Mouse (Mus musculus) liver, embryonic 14.5 days (tissue): ENCODE data around the gene Col19a1. TPM values are rescaled to one million over a fixed set of nuclear protein-coding genes. Genes with fewer than 3 reads are reported as not detected.

Experiments used
- ATAC-seq: fragments of 200-750 bp; cut with Nextera tagmentation; 2 replicates; pipeline ENCODE4 v1.8.0; 2017; ENCODE audit warnings: moderate number of reproducible peaks, mild to moderate bottlenecking, moderate library complexity; ENCODE audit not compliant: insufficient read depth
- DNase-seq, 3 experiments: peaks; one replicate each; pipeline ENCODE4 v3.0.0-alpha.2; 2012 to 2013; ENCODE audit warnings: low read depth in 3 of 3, low spot score in 3 of 3
- H3K27ac ChIP-seq: fragments of 300-500 bp; sonication (generic); 2 replicates; pipeline ENCODE4 v1.5.1; 2014; ENCODE audit warnings: moderate library complexity, mild to moderate bottlenecking, control low read depth, inconsistent platforms
- H3K27me3 ChIP-seq: fragments of 300-500 bp; sonication (generic); 2 replicates; pipeline ENCODE4 v1.6.1; 2014; ENCODE audit warnings: mild to moderate bottlenecking, low read length, moderate library complexity; ENCODE audit not compliant: control insufficient read depth, insufficient read depth
- H3K36me3 ChIP-seq: fragments of 300-500 bp; sonication (generic); replicated peaks from 2 replicates; pipeline ENCODE4 v1.6.1; 2014; ENCODE audit warnings: low read depth; ENCODE audit not compliant: control insufficient read depth, insufficient read depth
- H3K4me1 ChIP-seq, 2 experiments: fragments of 200-500 bp in 1 of 2; fragments of 300-500 bp in 1 of 2; sonication (generic) in 1 of 2; replicated peaks; 2 replicates each; pipeline ENCODE4 v1.6.1; 2012 to 2014; ENCODE audit warnings: antibody characterized with exemption in 1 of 2, inconsistent platforms in 1 of 2, low read length in 1 of 2; ENCODE audit not compliant: control insufficient read depth in 2 of 2, insufficient read depth in 2 of 2
- H3K4me2 ChIP-seq: fragments of 300-500 bp; sonication (generic); 2 replicates; pipeline ENCODE4 v1.6.1; 2014; ENCODE audit warnings: low read depth, mild to moderate bottlenecking, control low read depth, moderate library complexity
- H3K4me3 ChIP-seq, 2 experiments: fragments of 200-500 bp in 1 of 2; fragments of 300-500 bp in 1 of 2; sonication (generic) in 1 of 2; 2 replicates each; pipeline ENCODE4 v1.5.1; 2012 to 2014; ENCODE audit warnings: low read depth in 2 of 2, low read length in 2 of 2, mild to moderate bottlenecking in 2 of 2, control low read depth in 1 of 2, inconsistent platforms in 1 of 2, moderate library complexity in 1 of 2; ENCODE audit not compliant: insufficient read depth in 1 of 2
- H3K9ac ChIP-seq: fragments of 300-500 bp; sonication (generic); replicated peaks from 2 replicates; pipeline ENCODE4 v1.6.1; 2014; ENCODE audit warnings: mild to moderate bottlenecking, control low read depth, moderate library complexity
- H3K9me3 ChIP-seq: fragments of 300-500 bp; sonication (generic); 2 replicates; pipeline ENCODE4 v1.6.1; 2016; ENCODE audit warnings: low read length, mixed read lengths; ENCODE audit not compliant: control insufficient read depth
- CTCF ChIP-seq: IDR thresholded peaks from 2 replicates; pipeline ENCODE4 v1.5.1; 2016; ENCODE audit warnings: antibody characterized with exemption, low read depth, control low read depth
- EP300 ChIP-seq: IDR thresholded peaks from 2 replicates; pipeline ENCODE4 v1.6.1; 2016; ENCODE audit warnings: antibody characterized with exemption, low read depth
- WGBS: fragments of 180-500 bp; shearing (Covaris S2); extraction: QIAGEN DNeasy Blood & Tissue Kit; methylation state at CpG from one replicate; pipeline ENCODE4 v1.1.7; 2014; ENCODE audit not compliant: insufficient replicate concordance; 5-methylcytosine and 5-hydroxymethylcytosine counted together
- polyA plus RNA-seq, 2 experiments: library from polyadenylated mRNA; depleted of rRNA in 1 of 2; stranded (reverse) in 1 of 2; unstranded in 1 of 2; fragments of >200 nt; fragmentation: Nextera tagmentation in 1 of 2; extraction: Ambion mirVana in 1 of 2; gene quantifications; 2 replicates each; pipeline versions ENCODE4 v1.2.1 to v1.2.3; 2012 to 2014

The Col19a1 gene
- polyA plus RNA-seq, 2 experiments: not detected

DNA sequence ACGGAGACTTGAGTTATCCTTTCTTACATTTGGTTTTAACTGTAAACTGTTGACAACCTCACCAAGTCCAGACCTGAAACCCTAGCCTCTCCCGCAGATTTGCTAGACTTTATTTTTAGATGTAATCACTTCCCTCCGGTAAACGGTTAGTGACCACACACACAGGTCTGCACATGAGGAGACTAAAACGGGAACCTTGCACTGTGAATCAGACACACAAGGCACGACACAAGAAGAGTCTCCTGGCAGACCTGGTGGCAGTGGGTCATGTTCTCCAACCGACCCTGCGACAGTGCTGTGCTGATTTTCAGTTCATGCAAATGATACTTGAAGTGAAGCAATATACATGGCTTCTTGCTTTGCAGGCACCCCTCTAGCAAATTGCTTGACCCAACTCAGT is 14.7 kb downstream of the Col19a1 start:
- H3K9me3 ChIP-seq: no peaks in the 10 kb centered on the region
- no peak overlapping the region for H3K4me3 ChIP-seq
- TF ChIP-seq CTCF (no peak), EP300 (no peak)
- no peaks in the 10 kb centered on the region for H3K27me3 ChIP-seq
- no peaks in the 10 kb centered on the region for H3K36me3 ChIP-seq
- H3K4me1 ChIP-seq: no peaks in the 10 kb centered on the region
- 32% methylated on average over 8 of the region's 8 CpGs for WGBS
- DNase-seq (no peak), ATAC-seq (no peak)
- H3K9ac ChIP-seq: no peak overlapping the region
- no peak overlapping the region for H3K4me2 ChIP-seq
- H3K27ac ChIP-seq: no peak overlapping the region

DNA sequence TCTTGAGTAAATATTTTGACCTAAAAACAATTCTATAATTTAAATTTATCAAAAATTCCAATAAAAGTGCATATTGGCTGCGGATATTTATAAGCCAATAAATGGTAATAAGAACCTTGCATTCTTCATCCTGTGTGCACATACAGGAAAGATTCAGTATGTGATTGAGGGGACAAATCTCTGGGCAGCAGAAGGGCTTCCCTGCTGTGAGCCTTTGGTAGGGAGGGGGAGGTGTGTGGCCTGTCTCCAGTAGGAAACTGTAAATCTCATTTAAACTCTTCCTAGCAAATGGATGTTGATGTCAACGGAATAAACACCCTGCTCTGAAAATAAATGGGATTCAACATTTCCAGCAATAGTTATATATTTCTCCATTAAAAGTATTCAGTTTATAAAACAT is 23.2 kb downstream of the Col19a1 start:
- TF ChIP-seq CTCF (no peak), EP300 (no peak)
- WGBS: 40% methylated on average over 2 of the region's 2 CpGs
- Histone ChIP-seq H3K27me3 (no peaks in the 10 kb centered on the region), H3K27ac (no peak overlapping the region), H3K9ac (no peak overlapping the region), H3K9me3 (no peaks in the 10 kb centered on the region), H3K4me1 (no peaks in the 10 kb centered on the region), H3K36me3 (no peaks in the 10 kb centered on the region), H3K4me2 (no peak overlapping the region), H3K4me3 (no peak overlapping the region)
- DNase-seq: no peak
- ATAC-seq: no peak

DNA sequence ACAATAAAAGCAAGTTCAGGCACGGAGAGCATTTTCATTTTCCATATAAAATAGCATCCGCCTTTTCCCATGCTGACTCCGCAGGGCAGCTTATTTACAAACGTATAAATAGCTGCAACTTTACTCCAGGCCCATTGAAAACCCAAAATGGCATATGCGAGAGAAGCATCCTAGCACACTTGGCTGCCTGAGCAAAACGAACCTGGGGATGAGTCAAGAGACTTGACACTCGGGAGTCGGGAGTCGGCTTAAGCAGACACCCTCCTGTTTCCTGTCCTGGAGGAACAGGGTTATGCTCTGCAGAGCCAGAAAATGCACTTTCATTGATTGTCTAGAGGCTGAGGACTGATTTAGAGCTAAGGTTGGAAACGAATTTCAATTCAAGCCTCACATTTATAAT is 29.3 kb downstream of the Col19a1 start:
- no peaks in the 10 kb centered on the region for H3K36me3 ChIP-seq
- no peak for ATAC-seq
- DNase-seq: no peak
- WGBS: 49% methylated on average over 10 of the region's 10 CpGs
- H3K4me1 ChIP-seq: no peaks in the 10 kb centered on the region
- H3K9me3 ChIP-seq: no peaks in the 10 kb centered on the region
- no peak overlapping the region for H3K27ac ChIP-seq
- no peaks in the 10 kb centered on the region for H3K27me3 ChIP-seq
- H3K4me3 ChIP-seq: no peak overlapping the region
- H3K4me2 ChIP-seq: no peak overlapping the region
- no peak for TF ChIP-seq CTCF
- TF ChIP-seq EP300: no peak
- no peak overlapping the region for H3K9ac ChIP-seq

DNA sequence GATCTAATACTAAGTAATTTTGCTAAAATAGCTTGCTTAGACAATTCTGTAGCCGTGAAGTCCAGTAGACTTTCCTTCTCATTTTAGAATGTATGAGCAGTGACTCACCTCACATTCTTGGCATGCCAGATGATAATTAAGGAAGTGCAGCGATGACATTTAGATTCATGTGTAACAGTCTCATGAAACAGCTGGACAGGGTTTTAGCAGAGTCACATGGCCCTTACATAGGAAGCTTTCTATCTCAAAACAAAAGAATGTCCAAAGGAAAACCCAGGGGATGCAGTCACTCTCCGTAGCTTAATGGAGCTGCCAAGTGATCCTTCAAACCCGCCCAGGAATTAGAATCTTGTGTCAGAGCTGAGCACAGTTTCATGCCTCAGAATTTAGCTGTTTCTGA is 33.8 kb downstream of the Col19a1 start:
- DNase-seq: no peak
- WGBS: 36% methylated on average over 4 of the region's 4 CpGs

DNA sequence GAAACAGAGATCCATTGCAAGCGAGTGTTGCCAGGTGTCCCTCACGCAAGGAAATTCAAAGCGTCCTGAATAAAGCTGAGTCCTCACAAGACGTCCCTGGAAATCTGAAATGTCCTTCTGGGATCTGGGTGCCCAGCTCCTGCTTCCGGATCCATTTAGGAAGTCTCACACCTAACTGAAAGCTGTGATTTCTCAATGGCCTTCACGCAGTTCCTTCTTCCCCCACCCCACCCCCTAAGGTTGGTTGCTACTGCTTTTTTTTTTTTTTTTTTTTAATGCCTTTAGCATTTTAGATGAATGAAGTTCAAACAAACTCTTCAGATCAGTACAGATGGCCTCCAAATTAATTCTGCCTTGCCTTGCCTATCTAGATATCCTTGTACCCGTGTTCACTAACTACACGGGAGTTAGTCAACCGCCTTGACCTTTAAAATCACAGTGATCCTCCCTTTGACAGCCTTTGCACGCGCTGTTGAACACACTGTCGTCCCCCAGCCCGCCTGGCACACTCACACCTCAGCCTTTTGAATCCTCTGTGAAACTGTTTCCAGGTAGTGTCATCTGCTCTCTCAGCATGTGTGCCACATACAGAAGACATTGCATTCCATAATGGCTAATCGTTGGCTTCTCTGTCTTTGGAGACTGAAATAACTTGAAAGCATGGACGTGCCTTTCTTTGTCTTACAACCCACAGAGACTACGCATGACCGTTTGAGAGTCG is 36.6 kb downstream of the Col19a1 start:
- no peak overlapping the region for H3K4me3 ChIP-seq

More for the DNA sequence above, 33.8 kb downstream of the Col19a1 start:
- Histone ChIP-seq H3K36me3 (no peaks in the 10 kb centered on the region), H3K4me2 (no peak overlapping the region), H3K4me3 (no peak overlapping the region), H3K9ac (no peak overlapping the region), H3K27ac (no peak overlapping the region), H3K9me3 (no peaks in the 10 kb centered on the region), H3K27me3 (no peaks in the 10 kb centered on the region), H3K4me1 (no peaks in the 10 kb centered on the region)
- no peak for ATAC-seq
- TF ChIP-seq EP300: no peak
- TF ChIP-seq CTCF: no peak

More for the DNA sequence above, 36.6 kb downstream of the Col19a1 start:
- no peak for DNase-seq
- Histone ChIP-seq H3K27me3 (no peaks in the 10 kb centered on the region), H3K4me1 (no peaks in the 10 kb centered on the region), H3K36me3 (no peaks in the 10 kb centered on the region), H3K9ac (no peak overlapping the region), H3K4me2 (no peak overlapping the region), H3K9me3 (no peaks in the 10 kb centered on the region), H3K27ac (no peak overlapping the region)
- no peak for TF ChIP-seq CTCF
- WGBS: 53% methylated on average over 18 of the region's 18 CpGs
- no peak for ATAC-seq
